Mouse (Mus musculus): ENCODE measurements around the gene Stard3nl. TPM values are rescaled to one million over a fixed set of nuclear protein-coding genes. Genes with fewer than 3 reads are reported as not detected.

Stard3nl gene
- total RNA-seq, 2 experiments from 2014 or later = 59.1 to 59.2 TPM

Other genes starting within 250 kb of the Stard3nl start
- 100 to 1,000 TPM; 113 to 122 TPM for gene Epdr1, start 224.1 kb upstream of the Stard3nl start, total RNA-seq (2021)
- 1 to 10 TPM; 1.5 to 1.6 TPM for gene Sfrp4, start 227.3 kb upstream of the Stard3nl start, total RNA-seq (2021)